Mouse (Mus musculus): Measurements from ENCODE around the gene Pakap. TPM values are rescaled to one million over a fixed set of nuclear protein-coding genes. Genes with fewer than 3 reads are reported as not detected.

Pakap gene
- polyA plus RNA-seq, 1 experiment from 2014 or later: 21.1 TPM

DNA sequence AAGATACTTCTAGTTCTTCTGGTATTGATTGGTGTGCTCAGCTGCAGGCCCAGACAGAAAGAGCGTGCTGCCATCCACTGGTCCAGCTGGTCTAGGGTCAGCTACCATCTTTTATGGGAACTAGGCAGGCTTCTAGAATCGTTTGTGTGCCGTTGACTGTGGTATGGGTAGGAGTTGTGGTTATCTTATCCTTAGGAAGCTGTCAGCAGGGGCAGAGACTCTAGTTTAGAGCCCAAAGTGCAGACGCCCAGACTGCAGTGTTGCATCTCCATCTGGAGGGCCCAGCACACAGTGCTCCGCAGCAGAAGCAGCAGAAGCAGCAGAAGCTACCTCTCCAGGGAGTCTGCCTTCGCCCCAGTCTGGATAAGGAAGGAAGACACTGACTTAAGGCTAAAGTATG lies 281.5 kb downstream of the Pakap start:
- H3K4me1 ChIP-seq (replicated peaks; ENCODE audit: control insufficient read depth, insufficient read depth, low read length): peaks cover 15% of the 10 kb centered on the region; the same call in 1 of the 2 replicates
- ATAC-seq (replicated peaks; ENCODE audit: low FRiP score): no peak
- WGBS: 88% methylated on average over 6 of the region's 6 CpGs

GRCm38 (mm10) chr4:57851731-57852130 lies 283.8 kb downstream of the Pakap start:
- H3K27ac ChIP-seq (ENCODE audit: low read depth, low read length): no peak overlapping the region
- H3K9ac ChIP-seq (ENCODE audit: low read length): no peak overlapping the region
- H3K36me3 ChIP-seq (ENCODE audit: control insufficient read depth, insufficient read depth, low read length): no peaks in the 10 kb centered on the region; the same call in 1 of the 2 replicates
- H3K4me3 ChIP-seq (ENCODE audit: low read depth, low read length): no peak overlapping the region
- WGBS: 80% methylated on average over 1 of the region's 1 CpGs
- DNase-seq (ENCODE audit: low spot score) (peak; percentile 24), ATAC-seq (replicated peaks; ENCODE audit: low FRiP score) (no peak)
- H3K9me3 ChIP-seq (ENCODE audit: control insufficient read depth, low read length): no peaks in the 10 kb centered on the region
- H3K4me1 ChIP-seq (replicated peaks; ENCODE audit: control insufficient read depth, insufficient read depth, low read length): peaks cover 3% of the 10 kb centered on the region; the same call in 1 of the 2 replicates
- no peak overlapping the region for H3K4me2 ChIP-seq (ENCODE audit: low read depth, low read length, severe bottlenecking)
- no peaks in the 10 kb centered on the region for H3K27me3 ChIP-seq (ENCODE audit: control insufficient read depth, insufficient read depth, low read length)

More for the DNA sequence above, 281.5 kb downstream of the Pakap start:
- Histone ChIP-seq H3K4me3 (ENCODE audit: low read depth, low read length) (no peak overlapping the region), H3K4me2 (ENCODE audit: low read depth, low read length, severe bottlenecking) (no peak overlapping the region), H3K9ac (ENCODE audit: low read length) (no peak overlapping the region), H3K27ac (ENCODE audit: low read depth, low read length) (no peak overlapping the region), H3K27me3 (ENCODE audit: control insufficient read depth, insufficient read depth, low read length) (no peaks in the 10 kb centered on the region), H3K9me3 (ENCODE audit: control insufficient read depth, low read length) (no peaks in the 10 kb centered on the region), H3K36me3 (ENCODE audit: control insufficient read depth, insufficient read depth, low read length) (no peaks in the 10 kb centered on the region; the same call in 1 of the 2 replicates)
- DNase-seq (ENCODE audit: low spot score): peak; percentile 48

DNA sequence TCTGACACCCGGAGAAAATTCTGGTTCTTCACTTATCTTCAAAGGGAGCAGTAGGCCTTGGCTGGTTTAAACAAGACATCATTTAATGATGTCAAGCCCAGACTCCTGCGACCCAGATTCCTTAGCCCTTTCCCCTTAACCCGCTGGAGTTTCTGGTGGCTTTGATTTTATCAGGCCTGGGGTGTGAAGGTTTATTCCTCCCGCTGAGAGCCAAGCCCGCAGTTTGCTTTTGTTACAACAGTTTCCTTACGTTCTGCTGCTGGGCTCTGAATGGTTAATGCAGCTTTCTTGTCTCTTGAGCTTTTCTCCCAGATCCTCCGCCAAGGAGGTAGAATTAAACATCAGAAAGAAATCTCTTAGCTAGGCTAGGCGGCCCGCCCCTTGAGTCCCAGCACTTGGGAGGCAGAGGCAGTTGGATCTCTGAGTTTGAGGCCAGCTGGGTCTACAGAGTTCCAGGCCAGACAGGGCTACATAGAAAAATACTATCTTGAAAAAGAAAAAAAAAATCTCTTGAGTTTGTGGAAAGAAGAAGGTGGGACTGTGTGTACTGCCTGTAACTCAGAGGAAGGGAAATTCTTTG lies 284.6 kb downstream of the Pakap start:
- Histone ChIP-seq H3K4me2 (ENCODE audit: low read depth, low read length, severe bottlenecking) (no peak overlapping the region), H3K9ac (ENCODE audit: low read length) (no peak overlapping the region), H3K9me3 (ENCODE audit: control insufficient read depth, low read length) (no peaks in the 10 kb centered on the region), H3K4me3 (ENCODE audit: low read depth, low read length) (no peak overlapping the region), H3K4me1 (replicated peaks; ENCODE audit: control insufficient read depth, insufficient read depth, low read length) (no peaks in the 10 kb centered on the region; the same call in 1 of the 2 replicates), H3K27ac (ENCODE audit: low read depth, low read length) (no peak overlapping the region), H3K36me3 (ENCODE audit: control insufficient read depth, insufficient read depth, low read length) (peaks cover 4% of the 10 kb centered on the region; the same call in 1 of the 2 replicates), H3K27me3 (ENCODE audit: control insufficient read depth, insufficient read depth, low read length) (no peaks in the 10 kb centered on the region)
- ATAC-seq (replicated peaks; ENCODE audit: low FRiP score): no peak
- peak; percentile 23 for DNase-seq (ENCODE audit: low spot score)
- WGBS: 43% methylated on average over 9 of the region's 9 CpGs

DNA sequence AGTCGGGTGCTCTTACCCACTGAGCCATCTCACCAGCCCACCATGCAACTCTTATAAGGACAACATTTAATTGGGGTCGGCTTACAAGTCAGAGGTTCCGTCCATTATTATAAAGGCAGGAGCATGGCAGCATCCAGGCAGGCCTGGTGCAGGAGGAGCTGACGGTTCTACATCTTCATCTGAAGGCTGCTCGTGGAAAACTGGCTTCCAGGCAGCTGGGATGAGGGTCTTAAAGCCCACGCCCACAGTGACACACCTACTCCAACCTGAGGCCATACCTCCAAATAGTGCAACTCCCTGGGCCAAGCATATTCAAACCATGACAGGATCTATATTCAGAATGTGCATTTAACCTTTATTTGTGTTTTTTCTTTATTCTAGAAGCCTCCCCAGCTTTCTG lies 286.2 kb downstream of the Pakap start:
- no peak overlapping the region for H3K27ac ChIP-seq (ENCODE audit: low read depth, low read length)
- H3K4me1 ChIP-seq (replicated peaks; ENCODE audit: control insufficient read depth, insufficient read depth, low read length): no peaks in the 10 kb centered on the region
- peaks cover 4% of the 10 kb centered on the region; the same call in 1 of the 2 replicates for H3K36me3 ChIP-seq (ENCODE audit: control insufficient read depth, insufficient read depth, low read length)
- H3K9ac ChIP-seq (ENCODE audit: low read length): no peak overlapping the region
- ATAC-seq (replicated peaks; ENCODE audit: low FRiP score) (no peak), DNase-seq (ENCODE audit: low spot score) (no peak)
- H3K4me2 ChIP-seq (ENCODE audit: low read depth, low read length, severe bottlenecking): no peak overlapping the region
- WGBS: 86% methylated on average over 6 of the region's 6 CpGs
- no peaks in the 10 kb centered on the region for H3K9me3 ChIP-seq (ENCODE audit: control insufficient read depth, low read length)
- no peaks in the 10 kb centered on the region for H3K27me3 ChIP-seq (ENCODE audit: control insufficient read depth, insufficient read depth, low read length)
- no peak overlapping the region for H3K4me3 ChIP-seq (ENCODE audit: low read depth, low read length)

GRCm38 (mm10) chr4:57855281-57855941 lies 287.4 kb downstream of the Pakap start:
- no peak overlapping the region for H3K4me3 ChIP-seq (ENCODE audit: low read depth, low read length)
- no peak overlapping the region for H3K4me2 ChIP-seq (ENCODE audit: low read depth, low read length, severe bottlenecking)
- no peaks in the 10 kb centered on the region for H3K9me3 ChIP-seq (ENCODE audit: control insufficient read depth, low read length)
- no peak overlapping the region for H3K27ac ChIP-seq (ENCODE audit: low read depth, low read length)
- H3K27me3 ChIP-seq (ENCODE audit: control insufficient read depth, insufficient read depth, low read length): no peaks in the 10 kb centered on the region
- DNase-seq (ENCODE audit: low spot score) (no peak), ATAC-seq (replicated peaks; ENCODE audit: low FRiP score) (no peak)
- H3K4me1 ChIP-seq (replicated peaks; ENCODE audit: control insufficient read depth, insufficient read depth, low read length): no peaks in the 10 kb centered on the region
- 93% methylated on average over 18 of the region's 18 CpGs for WGBS
- peaks cover 4% of the 10 kb centered on the region; the same call in 1 of the 2 replicates for H3K36me3 ChIP-seq (ENCODE audit: control insufficient read depth, insufficient read depth, low read length)
- no peak overlapping the region for H3K9ac ChIP-seq (ENCODE audit: low read length)

DNA sequence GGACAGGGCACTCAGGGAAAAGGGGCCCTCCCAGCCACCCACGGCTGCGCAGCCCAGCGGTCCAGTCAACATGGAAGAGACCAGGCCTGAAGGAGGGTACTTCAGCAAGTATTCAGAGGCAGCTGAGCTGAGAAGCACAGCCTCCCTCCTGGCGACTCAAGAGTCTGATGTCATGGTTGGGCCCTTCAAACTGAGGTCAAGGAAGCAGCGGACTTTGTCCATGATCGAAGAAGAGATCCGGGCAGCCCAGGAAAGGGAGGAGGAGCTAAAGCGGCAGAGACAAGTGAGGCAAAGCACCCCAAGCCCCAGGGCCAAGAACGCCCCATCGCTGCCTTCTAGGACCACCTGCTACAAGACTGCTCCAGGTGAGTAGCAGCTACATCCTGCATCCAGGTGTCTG lies 288.7 kb downstream of the Pakap start:
- H3K4me3 ChIP-seq (ENCODE audit: low read depth, low read length): no peak overlapping the region
- H3K9me3 ChIP-seq (ENCODE audit: control insufficient read depth, low read length): no peaks in the 10 kb centered on the region
- H3K4me1 ChIP-seq (replicated peaks; ENCODE audit: control insufficient read depth, insufficient read depth, low read length): no peaks in the 10 kb centered on the region
- no peak for DNase-seq (ENCODE audit: low spot score)
- H3K27ac ChIP-seq (ENCODE audit: low read depth, low read length): no peak overlapping the region
- no peak overlapping the region for H3K4me2 ChIP-seq (ENCODE audit: low read depth, low read length, severe bottlenecking)
- no peak for ATAC-seq (replicated peaks; ENCODE audit: low FRiP score)
- no peaks in the 10 kb centered on the region for H3K27me3 ChIP-seq (ENCODE audit: control insufficient read depth, insufficient read depth, low read length)
- no peak overlapping the region for H3K9ac ChIP-seq (ENCODE audit: low read length)
- 92% methylated on average over 10 of the region's 10 CpGs for WGBS
- peaks cover 4% of the 10 kb centered on the region; the same call in 1 of the 2 replicates for H3K36me3 ChIP-seq (ENCODE audit: control insufficient read depth, insufficient read depth, low read length)

DNA sequence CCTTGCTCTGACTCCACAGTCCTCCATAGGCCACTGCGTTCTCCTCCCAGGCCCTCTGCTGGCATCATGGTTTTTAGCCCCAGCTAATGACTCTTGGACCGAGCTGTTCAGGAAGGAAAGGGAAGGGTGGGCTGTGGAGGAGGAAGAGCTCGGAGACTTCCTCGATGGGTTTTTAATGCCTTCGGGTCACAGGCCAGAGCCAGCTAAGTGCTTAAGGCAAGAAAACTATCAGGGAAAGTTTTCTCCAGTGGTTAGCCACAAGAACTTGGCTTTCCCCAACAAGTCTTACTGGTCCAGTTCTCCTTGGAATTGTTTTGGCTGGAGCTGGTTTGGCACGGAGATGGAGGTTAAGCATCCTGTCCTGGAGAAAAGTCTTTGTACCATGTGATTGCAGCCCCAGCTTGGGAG lies 292.2 kb downstream of the Pakap start:
- H3K4me1 ChIP-seq (replicated peaks; ENCODE audit: control insufficient read depth, insufficient read depth, low read length): no peaks in the 10 kb centered on the region
- no peaks in the 10 kb centered on the region for H3K27me3 ChIP-seq (ENCODE audit: control insufficient read depth, insufficient read depth, low read length)
- H3K9me3 ChIP-seq (ENCODE audit: control insufficient read depth, low read length): no peaks in the 10 kb centered on the region
- ATAC-seq (replicated peaks; ENCODE audit: low FRiP score): no peak
- H3K36me3 ChIP-seq (ENCODE audit: control insufficient read depth, insufficient read depth, low read length): peaks cover 4% of the 10 kb centered on the region; the same call in 1 of the 2 replicates
- no peak overlapping the region for H3K9ac ChIP-seq (ENCODE audit: low read length)
- DNase-seq (ENCODE audit: low spot score): peak; percentile 20
- H3K4me2 ChIP-seq (ENCODE audit: low read depth, low read length, severe bottlenecking): no peak overlapping the region
- no peak overlapping the region for H3K4me3 ChIP-seq (ENCODE audit: low read depth, low read length)
- WGBS: 86% methylated on average over 6 of the region's 6 CpGs
- no peak overlapping the region for H3K27ac ChIP-seq (ENCODE audit: low read depth, low read length)

GRCm38 (mm10) chr4:57861166-57861565 lies 293.2 kb downstream of the Pakap start:
- WGBS: 80% methylated on average over 6 of the region's 6 CpGs
- Histone ChIP-seq H3K9ac (ENCODE audit: low read length) (no peak overlapping the region), H3K9me3 (ENCODE audit: control insufficient read depth, low read length) (no peaks in the 10 kb centered on the region), H3K4me3 (ENCODE audit: low read depth, low read length) (no peak overlapping the region), H3K4me2 (ENCODE audit: low read depth, low read length, severe bottlenecking) (no peak overlapping the region), H3K36me3 (ENCODE audit: control insufficient read depth, insufficient read depth, low read length) (peaks cover 4% of the 10 kb centered on the region; the same call in 1 of the 2 replicates), H3K4me1 (replicated peaks; ENCODE audit: control insufficient read depth, insufficient read depth, low read length) (no peaks in the 10 kb centered on the region), H3K27me3 (ENCODE audit: control insufficient read depth, insufficient read depth, low read length) (no peaks in the 10 kb centered on the region), H3K27ac (ENCODE audit: low read depth, low read length) (no peak overlapping the region)
- peak; percentile 20 for DNase-seq (ENCODE audit: low spot score)
- no peak for ATAC-seq (replicated peaks; ENCODE audit: low FRiP score)
